Mouse (Mus musculus) forebrain, embryonic 13.5 days (tissue): ENCODE measurements at regions not wholly inside any gene's neighbourhood (a gene's known extent, or its start where the extent isn't known, plus 50 kb on each side); places are given as distances from the start of the nearest gene placed in this dataset.

Experiments used
- ATAC-seq: fragments of 200-750 bp; cut with Nextera tagmentation; 2 replicates; pipeline ENCODE4 v1.8.0; 2017
- H3K27ac ChIP-seq: fragments of 300-500 bp; sonication (generic); 2 replicates; pipeline ENCODE4 v1.5.1; 2015; ENCODE audit warnings: inconsistent platforms, mild to moderate bottlenecking, moderate library complexity
- H3K27me3 ChIP-seq: fragments of 300-500 bp; sonication (generic); 2 replicates; pipeline ENCODE4 v1.6.1; 2015; ENCODE audit warnings: mild to moderate bottlenecking, inconsistent platforms
- H3K36me3 ChIP-seq: fragments of 300-500 bp; sonication (generic); 2 replicates; pipeline ENCODE4 v1.6.1; 2015; ENCODE audit warnings: mild to moderate bottlenecking, inconsistent platforms; ENCODE audit not compliant: poor library complexity, severe bottlenecking
- H3K4me1 ChIP-seq: fragments of 300-500 bp; sonication (generic); 2 replicates; pipeline ENCODE4 v1.6.1; 2015; ENCODE audit warnings: inconsistent platforms
- H3K4me2 ChIP-seq: fragments of 300-500 bp; sonication (generic); 2 replicates; pipeline ENCODE4 v1.6.1; 2015; ENCODE audit warnings: inconsistent platforms, mild to moderate bottlenecking, moderate library complexity
- H3K4me3 ChIP-seq: fragments of 300-500 bp; sonication (generic); 2 replicates; pipeline ENCODE4 v1.5.1; 2015; ENCODE audit warnings: mild to moderate bottlenecking, inconsistent platforms
- H3K9ac ChIP-seq: fragments of 300-500 bp; sonication (generic); 2 replicates; pipeline ENCODE4 v1.6.1; 2015; ENCODE audit warnings: mild to moderate bottlenecking, inconsistent platforms
- H3K9me3 ChIP-seq: fragments of 300-500 bp; sonication (generic); replicated peaks from 2 replicates; pipeline ENCODE4 v1.6.1; 2016; ENCODE audit warnings: inconsistent platforms
- WGBS: fragments of 180-500 bp; shearing (Covaris S2); methylation state at CpG from one replicate; pipeline ENCODE4 v1.1.7; 2015; 5-methylcytosine and 5-hydroxymethylcytosine counted together

DNA sequence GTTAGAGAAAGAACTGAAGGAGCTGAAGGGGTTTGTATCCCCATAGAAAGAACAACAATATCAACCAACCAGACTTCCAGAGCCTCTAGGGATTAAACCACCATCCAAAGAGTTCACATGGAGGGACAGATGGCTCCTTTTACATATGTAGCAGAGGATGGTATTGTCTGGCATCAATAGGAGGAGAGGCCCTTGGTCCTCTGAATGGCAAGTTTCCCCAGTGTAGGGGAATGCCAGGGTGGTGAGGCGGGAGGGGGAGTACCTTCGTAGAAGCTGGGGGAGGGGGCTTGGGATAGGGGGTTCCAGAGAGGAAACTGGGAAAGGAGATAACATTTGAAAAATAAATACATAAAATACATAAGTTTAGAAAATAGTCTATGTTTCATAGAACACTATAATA, 1162.6 kb upstream of the Adgrl4 start:
- Histone ChIP-seq H3K9me3 (no peaks in the 10 kb centered on the region), H3K4me2 (no peak overlapping the region), H3K27ac (no peak overlapping the region), H3K9ac (no peak overlapping the region), H3K4me3 (no peak overlapping the region), H3K36me3 (no peaks in the 10 kb centered on the region), H3K4me1 (no peaks in the 10 kb centered on the region), H3K27me3 (no peaks in the 10 kb centered on the region)
- ATAC-seq: no peak
- 82% methylated on average over 2 of the region's 2 CpGs for WGBS

GRCm38 (mm10) chr3:150296057-150296710, 1141.5 kb upstream of the Adgrl4 start:
- WGBS: 54% methylated on average over 2 of the region's 2 CpGs
- Histone ChIP-seq H3K9ac (no peak overlapping the region), H3K4me2 (no peak overlapping the region), H3K27ac (no peak overlapping the region), H3K4me1 (no peaks in the 10 kb centered on the region), H3K27me3 (no peaks in the 10 kb centered on the region), H3K9me3 (no peaks in the 10 kb centered on the region), H3K36me3 (no peaks in the 10 kb centered on the region), H3K4me3 (no peak overlapping the region)
- ATAC-seq: peak; percentile 72; the same call in 1 of the 2 replicates

DNA sequence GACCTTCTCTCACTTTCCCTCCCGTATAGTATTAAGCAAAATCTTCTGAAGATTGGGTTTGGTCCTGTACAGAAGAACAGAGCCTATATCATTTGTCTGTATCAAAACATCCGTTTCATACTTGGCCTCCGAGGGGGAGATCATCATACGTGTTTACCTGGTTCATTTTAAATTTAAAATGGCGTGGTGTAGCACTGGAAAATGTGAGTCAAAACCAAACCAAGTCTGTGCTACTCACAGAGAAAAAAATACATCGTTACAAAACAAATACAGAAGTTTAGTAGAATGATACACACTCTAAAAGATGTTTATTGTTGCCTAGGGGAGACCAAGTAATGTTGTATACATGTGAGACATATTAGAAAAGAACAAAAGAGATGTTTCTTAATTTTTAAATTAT, 1108.9 kb upstream of the Adgrl4 start:
- WGBS: 87% methylated on average over 6 of the region's 6 CpGs
- Histone ChIP-seq H3K4me3 (no peak overlapping the region), H3K36me3 (no peaks in the 10 kb centered on the region), H3K27me3 (no peaks in the 10 kb centered on the region), H3K9ac (no peak overlapping the region), H3K4me1 (no peaks in the 10 kb centered on the region), H3K9me3 (no peaks in the 10 kb centered on the region), H3K4me2 (no peak overlapping the region), H3K27ac (no peak overlapping the region)
- ATAC-seq: no peak

DNA sequence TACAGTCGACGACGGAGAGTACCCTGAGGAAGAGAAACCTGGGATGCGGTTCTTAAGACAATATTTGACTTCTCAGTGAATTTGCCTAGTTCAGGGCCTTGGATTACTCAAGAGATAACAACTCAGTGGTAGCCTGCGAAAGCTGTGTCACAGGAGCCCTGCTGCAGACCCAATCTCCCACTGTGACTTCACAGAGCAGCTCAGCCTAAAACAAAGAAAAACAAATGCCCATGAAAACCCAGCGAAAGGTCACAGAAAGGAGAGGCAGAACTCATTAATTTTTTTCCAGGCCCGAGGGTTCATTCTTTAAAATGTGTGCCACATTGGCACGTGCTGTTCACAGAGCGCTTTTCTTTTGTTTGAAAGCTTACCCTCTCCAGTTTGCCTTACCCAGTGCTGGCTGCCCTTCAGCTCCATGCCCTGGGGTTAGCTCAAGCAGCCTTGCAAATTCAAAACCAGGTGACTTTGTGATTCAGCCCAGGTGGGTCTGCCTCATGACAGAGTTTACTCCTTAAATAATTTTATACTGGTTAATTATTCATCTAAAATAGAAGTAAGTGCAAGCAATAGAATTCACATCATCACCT, 1085.5 kb upstream of the Adgrl4 start:
- H3K9me3 ChIP-seq: no peaks in the 10 kb centered on the region
- H3K27me3 ChIP-seq: no peaks in the 10 kb centered on the region
- no peaks in the 10 kb centered on the region for H3K36me3 ChIP-seq
- H3K27ac ChIP-seq: no peak overlapping the region
- H3K4me3 ChIP-seq: no peak overlapping the region
- WGBS: 16% methylated on average over 9 of the region's 9 CpGs
- peak; percentile 74 for ATAC-seq
- H3K9ac ChIP-seq: no peak overlapping the region
- peaks cover 4% of the 10 kb centered on the region; the same call in 1 of the 2 replicates for H3K4me1 ChIP-seq
- H3K4me2 ChIP-seq: no peak overlapping the region

GRCm38 (mm10) chr3:150365766-150366165, 1071.9 kb upstream of the Adgrl4 start:
- H3K9me3 ChIP-seq: no peaks in the 10 kb centered on the region
- 92% methylated on average over 3 of the region's 3 CpGs for WGBS
- H3K27me3 ChIP-seq: no peaks in the 10 kb centered on the region
- ATAC-seq: no peak
- H3K9ac ChIP-seq: no peak overlapping the region
- H3K4me2 ChIP-seq: no peak overlapping the region
- H3K4me3 ChIP-seq: no peak overlapping the region
- H3K27ac ChIP-seq: no peak overlapping the region
- H3K36me3 ChIP-seq: no peaks in the 10 kb centered on the region
- no peaks in the 10 kb centered on the region for H3K4me1 ChIP-seq

DNA sequence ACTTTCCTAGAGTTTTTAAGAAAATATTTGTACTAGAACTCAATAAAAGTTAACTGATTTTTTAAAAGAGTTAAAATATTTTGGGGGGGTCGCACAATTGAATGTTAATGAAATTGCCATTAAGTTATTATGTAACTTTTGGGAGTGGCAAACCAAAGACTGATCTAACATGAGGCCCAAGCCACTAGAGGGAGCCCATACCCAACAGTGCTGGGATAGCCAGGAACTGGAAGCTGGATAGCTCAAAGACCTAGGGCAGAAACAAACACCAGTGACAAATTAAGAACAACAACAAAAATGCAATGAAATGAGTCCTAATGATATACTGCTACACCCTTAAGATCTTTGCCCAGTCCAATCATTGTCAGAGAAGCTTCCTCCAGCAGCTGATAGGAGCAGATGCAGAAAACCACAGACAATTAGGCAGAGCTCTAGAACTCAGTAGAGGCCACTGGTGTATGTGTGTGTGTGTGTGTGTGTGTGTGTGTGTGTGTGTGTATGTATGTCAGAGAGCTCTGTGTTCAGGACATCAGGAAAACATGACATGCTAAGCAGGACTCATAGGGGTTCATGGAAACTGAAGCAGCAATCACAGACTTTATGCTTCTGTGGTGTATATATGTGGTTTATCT, 1052.6 kb upstream of the Adgrl4 start:
- no peak overlapping the region for H3K4me3 ChIP-seq
- H3K4me2 ChIP-seq: no peak overlapping the region
- H3K27ac ChIP-seq: no peak overlapping the region
- H3K27me3 ChIP-seq: no peaks in the 10 kb centered on the region
- WGBS: 6% methylated on average over 1 of the region's 1 CpGs
- H3K9me3 ChIP-seq: no peaks in the 10 kb centered on the region
- H3K4me1 ChIP-seq: no peaks in the 10 kb centered on the region
- ATAC-seq: peak; percentile 74; the same call in 1 of the 2 replicates
- H3K9ac ChIP-seq: no peak overlapping the region
- no peaks in the 10 kb centered on the region for H3K36me3 ChIP-seq

GRCm38 (mm10) chr3:150401694-150402301, 1035.9 kb upstream of the Adgrl4 start:
- H3K9me3 ChIP-seq: no peaks in the 10 kb centered on the region
- H3K4me2 ChIP-seq: no peak overlapping the region
- WGBS: 89% methylated on average over 2 of the region's 2 CpGs
- no peaks in the 10 kb centered on the region for H3K27me3 ChIP-seq
- H3K4me3 ChIP-seq: no peak overlapping the region
- H3K36me3 ChIP-seq: no peaks in the 10 kb centered on the region
- ATAC-seq: 0 out of 2 replicates have a peak, but pooled peaks have one; percentile 53
- no peaks in the 10 kb centered on the region for H3K4me1 ChIP-seq
- H3K27ac ChIP-seq: no peak overlapping the region
- no peak overlapping the region for H3K9ac ChIP-seq

DNA sequence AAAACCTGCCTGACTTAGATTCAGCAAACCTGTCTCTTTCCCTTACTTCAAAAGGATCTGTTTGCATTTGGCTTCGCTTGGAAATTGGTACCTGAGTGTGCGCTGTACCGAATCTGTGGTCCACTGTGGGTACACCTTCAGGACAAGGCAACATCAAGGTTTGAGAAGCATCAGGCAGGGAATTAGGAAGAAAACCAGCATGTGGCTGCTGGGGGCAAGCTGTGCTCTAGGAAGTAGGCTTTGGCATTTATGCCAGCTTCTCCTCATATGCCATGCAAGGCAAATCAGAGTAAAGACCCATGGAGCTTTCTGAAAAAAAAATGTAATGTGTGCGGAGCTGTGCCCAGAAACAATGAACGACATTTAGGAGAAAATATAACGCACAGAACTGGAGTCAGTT, 1031.6 kb upstream of the Adgrl4 start:
- H3K9me3 ChIP-seq: no peaks in the 10 kb centered on the region
- H3K4me1 ChIP-seq: no peaks in the 10 kb centered on the region
- no peak overlapping the region for H3K4me2 ChIP-seq
- H3K4me3 ChIP-seq: no peak overlapping the region
- no peak overlapping the region for H3K9ac ChIP-seq
- H3K36me3 ChIP-seq: no peaks in the 10 kb centered on the region
- H3K27ac ChIP-seq: no peak overlapping the region
- ATAC-seq: no peak
- H3K27me3 ChIP-seq: no peaks in the 10 kb centered on the region
- WGBS: 92% methylated on average over 6 of the region's 6 CpGs

DNA sequence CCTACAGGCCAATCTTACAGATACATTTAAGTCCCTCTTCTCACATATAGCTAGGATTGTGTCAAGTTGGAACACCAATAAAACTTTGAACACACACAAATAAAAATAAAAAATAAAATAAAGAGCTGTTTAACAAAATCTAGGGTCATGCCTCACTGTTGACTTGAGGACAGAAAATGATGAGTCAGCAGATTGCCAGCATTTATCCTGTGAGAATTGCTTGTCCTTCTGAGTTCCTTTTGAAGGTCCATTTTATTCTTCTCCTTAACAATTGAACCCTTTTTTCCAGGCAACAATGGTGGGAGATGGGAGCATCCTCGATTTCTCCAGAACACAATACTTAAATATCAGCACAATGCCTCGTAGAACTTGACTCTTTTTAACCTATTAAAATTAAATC, 1022.4 kb upstream of the Adgrl4 start:
- 80% methylated on average over 2 of the region's 2 CpGs for WGBS
- Histone ChIP-seq H3K36me3 (no peaks in the 10 kb centered on the region), H3K9ac (no peak overlapping the region), H3K4me2 (no peak overlapping the region), H3K9me3 (no peaks in the 10 kb centered on the region), H3K4me1 (no peaks in the 10 kb centered on the region), H3K4me3 (no peak overlapping the region), H3K27ac (no peak overlapping the region), H3K27me3 (no peaks in the 10 kb centered on the region)
- ATAC-seq: no peak

- Histone ChIP-seq H3K9me3 (no peaks in the 10 kb centered on the region), H3K4me1 (no peaks in the 10 kb centered on the region), H3K36me3 (no peaks in the 10 kb centered on the region), H3K9ac (no peak overlapping the region), H3K27ac (no peak overlapping the region), H3K27me3 (no peaks in the 10 kb centered on the region), H3K4me3 (no peak overlapping the region), H3K4me2 (no peak overlapping the region)
- 91% methylated on average over 3 of the region's 3 CpGs for WGBS
- no peak for ATAC-seq
These were observed 1021.2 kb upstream of the Adgrl4 start for GRCm38 (mm10) chr3:150416447-150416846.

DNA sequence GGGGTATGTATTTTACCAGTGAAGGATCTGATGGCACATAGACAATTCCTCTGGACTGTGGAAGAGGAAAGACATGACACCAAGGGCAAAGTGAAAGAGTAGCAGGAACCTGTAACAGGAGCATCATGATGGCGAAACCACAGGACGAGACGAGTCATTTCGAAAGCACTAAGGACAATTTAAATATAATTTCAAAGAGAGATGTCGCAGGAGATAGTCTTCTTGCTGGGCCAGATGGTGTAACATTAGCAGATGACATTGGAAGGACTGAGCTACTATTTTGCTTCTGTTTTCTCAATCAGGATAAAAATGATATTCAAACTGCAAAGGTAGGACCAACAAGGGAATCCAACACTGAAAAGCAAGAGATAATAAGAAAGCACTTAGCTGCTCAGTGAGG, 1009.7 kb upstream of the Adgrl4 start:
- no peak for ATAC-seq
- no peak overlapping the region for H3K9ac ChIP-seq
- no peak overlapping the region for H3K27ac ChIP-seq
- H3K27me3 ChIP-seq: no peaks in the 10 kb centered on the region
- no peaks in the 10 kb centered on the region for H3K36me3 ChIP-seq
- H3K4me3 ChIP-seq: no peak overlapping the region
- H3K4me1 ChIP-seq: no peaks in the 10 kb centered on the region
- no peaks in the 10 kb centered on the region for H3K9me3 ChIP-seq
- WGBS: 85% methylated on average over 5 of the region's 5 CpGs
- H3K4me2 ChIP-seq: no peak overlapping the region

GRCm38 (mm10) chr3:150431291-150431690, 1006.4 kb upstream of the Adgrl4 start:
- Histone ChIP-seq H3K9me3 (no peaks in the 10 kb centered on the region), H3K4me2 (no peak overlapping the region), H3K27ac (no peak overlapping the region), H3K4me1 (0 out of 2 replicates have a peak, but pooled peaks cover 4% of the 10 kb centered on the region), H3K9ac (no peak overlapping the region), H3K27me3 (no peaks in the 10 kb centered on the region), H3K4me3 (no peak overlapping the region), H3K36me3 (no peaks in the 10 kb centered on the region)
- WGBS: 89% methylated on average over 6 of the region's 6 CpGs
- ATAC-seq: no peak
